16 mouse cellular contexts compared by ENCODE assay signal in genomic region chr7:139277536-139277935, GRCm38 (mm10). TPM values are rescaled to one million over a fixed set of nuclear protein-coding genes. Genes with fewer than 3 reads are reported as not detected.
DNase-seq lines count a peak whose midpoint lies in the region.
"Had no signal": no experiment of that assay in that cellular context is flagged by ENCODE, and none has a peak within 500 bp of the region (broad histone marks: within the 10 kb centered on the region; RNA-seq: fewer than 3 reads in every experiment).

No protein-coding gene starts in this region.

- peak; percentile 25 to 49 for DNase-seq in adrenal gland, adult (ENCODE audit: inconsistent age in 2 of 2, low spot score in 1 of 2)
- DNase-seq in adrenal gland, adult 18-20 months (ENCODE audit: low spot score in 2 of 2), result no peak
- DNase-seq in right cerebral cortex, adult 18-20 months, result peak; percentile 41
- no peak for DNase-seq in right cerebral cortex, postnatal 10 days (ENCODE audit: low spot score in 2 of 2)
- peak; percentile 73 for DNase-seq in retina, postnatal 7 days (ENCODE audit: low read depth, low spot score)
- no peak for DNase-seq in lung, postnatal 25 days (ENCODE audit: low spot score)
- DNase-seq: adrenal gland, adult 8-10 months; adrenal gland, postnatal 14 days; adrenal gland, postnatal 36 days; B cell, adult 2 months; cerebellum, adult 11 months; cerebellum, adult 18-20 months; cerebellum, adult 9-10 months; cerebellum, postnatal 10 days; cerebellum, postnatal 25 days; forebrain, postnatal 0 days had no signal

RNA-seq across cellular contexts. Expression of gene Pwwp2b, which starts 29.3 kb away (rescaled TPM):
- 10 to 100 TPM; 11.7 to 12.3 TPM for total RNA-seq in adrenal gland, adult 18-20 months (2021)

Comparison
In these comparisons a context has a peak if more than half of its experiments do, and no peak if none do; other contexts are left out.
1. DNase-seq: peak in adrenal gland, adult (2 of 2), right cerebral cortex, adult 18-20 months (single experiment) and retina, postnatal 7 days (single experiment); none in adrenal gland, adult 18-20 months (0 of 2), right cerebral cortex, postnatal 10 days (0 of 2) and lung, postnatal 25 days (single experiment).